Mouse (Mus musculus): ENCODE data around the gene Mup22.
"Not testable (repeated sequence)": the region's sequence is repeated elsewhere in the genome, so short reads cannot be mapped to it uniquely, and the experiment has no call there.

Gene Mup22

DNA sequence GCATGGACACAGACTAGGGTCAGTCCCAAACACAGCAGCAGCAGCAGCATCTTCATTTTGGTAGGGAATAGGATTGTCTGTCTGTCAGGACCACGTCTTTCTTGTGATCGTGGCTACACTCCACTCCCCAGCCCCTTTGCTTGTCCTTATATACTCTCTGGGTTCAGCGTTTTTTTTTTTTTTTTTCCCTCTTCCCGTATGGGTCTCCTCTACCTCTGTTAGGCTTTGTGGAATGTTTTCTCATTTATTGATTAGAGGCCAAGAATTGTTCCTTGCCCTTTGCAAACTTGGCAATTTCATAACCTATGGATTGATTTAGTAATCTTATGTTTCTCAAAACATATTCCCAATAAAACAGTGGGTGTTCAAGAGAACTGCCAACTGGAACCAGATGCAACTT, at the start of gene Mup22:
Gene Mup22 (minus strand): TSS at position 101 of the 400 bp plus-strand sequence.
- DNase-seq (ENCODE audit: low read depth, low spot score), result not testable (repeated sequence)

DNA sequence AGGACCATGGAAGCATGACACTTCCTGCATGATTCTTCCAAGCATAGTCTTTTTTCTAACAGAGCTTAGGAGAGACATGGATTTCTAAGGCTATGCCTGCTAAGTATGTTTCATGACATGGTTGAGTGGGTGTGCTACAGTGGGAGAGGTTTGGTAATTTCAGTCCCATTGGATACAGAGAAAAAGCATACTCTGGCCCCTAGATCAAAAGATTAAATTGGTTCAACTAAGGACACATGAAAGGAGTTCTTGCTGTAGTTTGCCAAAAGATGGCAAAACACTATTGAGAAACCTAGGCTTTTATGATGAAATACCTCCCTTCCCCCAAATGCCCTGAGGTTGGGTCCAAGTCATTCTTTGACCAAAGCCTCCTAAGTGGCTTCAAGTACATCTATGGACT, 19.6 kb upstream of the Mup22 start:
- not testable (repeated sequence) for DNase-seq (ENCODE audit: low read depth, low spot score)
